Mouse (Mus musculus): ENCODE measurements around the gene Dmrt2. TPM values are rescaled to one million over a fixed set of nuclear protein-coding genes. Genes with fewer than 3 reads are reported as not detected.

Dmrt2 gene
- polyA plus RNA-seq (2017; shearing (Covaris generic)), result not detected

GRCm38 (mm10) chr19:25672101-25672950 lies at the start of gene Dmrt2:
Dmrt2 (plus strand) TSS chr19:25672411.

Other genes starting within 250 kb of the Dmrt2 start
- not detected for gene Dmrt1, start 166.8 kb upstream of the Dmrt2 start, polyA plus RNA-seq (2017; shearing (Covaris generic))
- not detected for gene Dmrt3, start 62.1 kb upstream of the Dmrt2 start, polyA plus RNA-seq (2017; shearing (Covaris generic))